Mouse (Mus musculus): ENCODE data around the gene Sprtn.

The Sprtn gene

GRCm38 (mm10) chr8:124947865-124948732, 50.4 kb downstream of the Sprtn start:
- peak; percentile 66 for DNase-seq

- peak; percentile 68 for DNase-seq
Measured at GRCm38 (mm10) chr8:124948733-124949111, 51.0 kb downstream of the Sprtn start.

GRCm38 (mm10) chr8:124949209-124950068, 51.8 kb downstream of the Sprtn start, which contains the start of gene Egln1:
Gene Egln1, minus strand, starts transcription at chr8:124949324.
- peak; percentile 89 for DNase-seq

GRCm38 (mm10) chr8:124950069-124950456, 52.4 kb downstream of the Sprtn start:
- no peak for DNase-seq

- DNase-seq: no peak
Measured at GRCm38 (mm10) chr8:124950865-124951264, 53.2 kb downstream of the Sprtn start.

GRCm38 (mm10) chr8:124953188-124953587, 55.5 kb downstream of the Sprtn start:
- no peak for DNase-seq

GRCm38 (mm10) chr8:124954572-124955082, 56.9 kb downstream of the Sprtn start:
- no peak for DNase-seq
